Mouse (Mus musculus): ENCODE measurements around the gene Ing2. TPM values are rescaled to one million over a fixed set of nuclear protein-coding genes. Genes with fewer than 3 reads are reported as not detected.

Ing2 gene
- polyA plus RNA-seq, 1 experiment from 2014 or later: 10.8 TPM

DNA sequence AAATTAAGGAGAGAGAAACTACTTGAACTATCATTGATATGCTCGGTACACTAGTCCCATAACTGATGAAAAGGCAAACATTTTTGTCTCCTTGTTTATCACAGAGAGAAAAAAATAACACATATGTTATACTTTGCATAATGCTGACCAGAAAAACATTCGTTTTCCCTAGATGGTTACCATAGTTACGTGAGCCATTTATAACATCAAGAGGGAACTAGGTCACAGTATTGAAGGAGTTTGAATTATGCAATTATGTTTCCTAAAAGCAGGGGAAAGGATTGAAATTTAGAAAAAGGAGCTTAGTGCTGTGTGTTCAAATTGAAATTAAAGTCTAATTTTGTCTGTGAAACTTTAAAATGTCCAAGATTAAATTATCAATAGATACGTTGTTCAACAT lies 5.0 kb upstream of the Ing2 start:
- no peaks in the 10 kb centered on the region for H3K27me3 ChIP-seq (replicated peaks; ENCODE audit: control insufficient read depth, insufficient read depth, low read length)

DNA sequence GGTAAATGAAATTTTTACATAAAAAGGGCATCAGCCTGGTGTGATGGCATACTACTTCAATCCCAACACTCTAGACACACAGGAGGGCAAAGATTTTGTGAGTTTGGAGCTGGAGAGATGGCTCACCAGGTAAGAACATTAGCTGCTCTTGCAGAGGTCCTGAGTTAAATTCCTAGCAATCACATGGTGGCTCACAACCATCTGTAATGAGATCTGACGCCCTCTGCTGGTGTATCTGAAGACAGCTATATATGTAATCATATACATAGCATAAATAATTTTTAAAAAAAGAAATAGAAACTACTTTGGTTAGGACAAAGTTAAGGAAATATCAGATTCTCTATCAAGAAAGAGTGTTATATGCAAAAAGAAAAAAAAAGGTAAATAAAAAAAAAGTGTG lies 4.2 kb upstream of the Ing2 start:
- H3K27ac ChIP-seq (ENCODE audit: low read length): no peak overlapping the region
- no peak for ATAC-seq
- 74% methylated on average over 1 of the region's 1 CpGs for WGBS

More for the DNA sequence above, 5.0 kb upstream of the Ing2 start:
- H3K4me1 ChIP-seq (ENCODE audit: control insufficient read depth, insufficient read depth, low read length): peaks cover 6% of the 10 kb centered on the region
- peaks cover 3% of the 10 kb centered on the region; the same call in 1 of the 2 replicates for H3K36me3 ChIP-seq (ENCODE audit: control insufficient read depth, insufficient read depth, low read length)
- H3K27ac ChIP-seq (ENCODE audit: low read length): no peak overlapping the region
- no peaks in the 10 kb centered on the region for H3K9me3 ChIP-seq (ENCODE audit: control insufficient read depth, low read length)
- no peak overlapping the region for H3K4me3 ChIP-seq (ENCODE audit: low read length)
- no peak overlapping the region for H3K4me2 ChIP-seq (ENCODE audit: low read depth, low read length)
- no peak for ATAC-seq
- 86% methylated on average over 4 of the region's 4 CpGs for WGBS
- no peak overlapping the region for H3K9ac ChIP-seq (ENCODE audit: low read depth, low read length)

DNA sequence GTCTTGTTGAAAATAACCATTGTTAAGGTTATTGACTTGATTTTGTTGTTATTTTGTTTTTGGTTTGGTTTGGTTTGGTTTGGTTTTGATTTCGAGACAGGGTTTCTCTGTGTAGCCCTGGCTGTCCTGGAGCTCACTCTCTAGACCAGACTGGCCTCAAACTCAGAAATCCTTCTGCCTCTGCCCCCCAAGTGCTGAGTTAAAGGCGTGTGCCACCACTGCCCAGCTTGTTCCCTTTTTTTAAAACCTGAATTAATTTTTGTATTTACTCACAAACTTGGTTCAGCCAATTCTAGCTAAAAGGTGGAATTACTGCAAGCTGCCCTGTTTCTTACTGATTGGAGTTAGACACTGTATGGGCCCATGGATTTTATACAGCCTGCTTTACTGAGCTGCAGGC lies 1.3 kb upstream of the Ing2 start:
- H3K4me1 ChIP-seq (ENCODE audit: control insufficient read depth, insufficient read depth, low read length): peaks cover 6% of the 10 kb centered on the region
- no peak for ATAC-seq
- WGBS: 71% methylated on average over 2 of the region's 2 CpGs
- H3K9me3 ChIP-seq (ENCODE audit: control insufficient read depth, low read length): no peaks in the 10 kb centered on the region
- H3K36me3 ChIP-seq (ENCODE audit: control insufficient read depth, insufficient read depth, low read length): peaks cover 3% of the 10 kb centered on the region; the same call in 1 of the 2 replicates
- no peaks in the 10 kb centered on the region for H3K27me3 ChIP-seq (replicated peaks; ENCODE audit: control insufficient read depth, insufficient read depth, low read length)
- no peak overlapping the region for H3K27ac ChIP-seq (ENCODE audit: low read length)
- peak overlapping the region; percentile 80 for H3K4me2 ChIP-seq (ENCODE audit: low read depth, low read length)
- H3K4me3 ChIP-seq (ENCODE audit: low read length): peak overlapping the region; percentile 93
- H3K9ac ChIP-seq (ENCODE audit: low read depth, low read length): no peak overlapping the region

More for the DNA sequence above, 4.2 kb upstream of the Ing2 start:
- H3K27me3 ChIP-seq (replicated peaks; ENCODE audit: control insufficient read depth, insufficient read depth, low read length): no peaks in the 10 kb centered on the region
- no peak overlapping the region for H3K4me2 ChIP-seq (ENCODE audit: low read depth, low read length)
- H3K9ac ChIP-seq (ENCODE audit: low read depth, low read length): no peak overlapping the region
- peaks cover 6% of the 10 kb centered on the region for H3K4me1 ChIP-seq (ENCODE audit: control insufficient read depth, insufficient read depth, low read length)
- no peaks in the 10 kb centered on the region for H3K9me3 ChIP-seq (ENCODE audit: control insufficient read depth, low read length)
- H3K36me3 ChIP-seq (ENCODE audit: control insufficient read depth, insufficient read depth, low read length): peaks cover 3% of the 10 kb centered on the region; the same call in 1 of the 2 replicates
- no peak overlapping the region for H3K4me3 ChIP-seq (ENCODE audit: low read length)

DNA sequence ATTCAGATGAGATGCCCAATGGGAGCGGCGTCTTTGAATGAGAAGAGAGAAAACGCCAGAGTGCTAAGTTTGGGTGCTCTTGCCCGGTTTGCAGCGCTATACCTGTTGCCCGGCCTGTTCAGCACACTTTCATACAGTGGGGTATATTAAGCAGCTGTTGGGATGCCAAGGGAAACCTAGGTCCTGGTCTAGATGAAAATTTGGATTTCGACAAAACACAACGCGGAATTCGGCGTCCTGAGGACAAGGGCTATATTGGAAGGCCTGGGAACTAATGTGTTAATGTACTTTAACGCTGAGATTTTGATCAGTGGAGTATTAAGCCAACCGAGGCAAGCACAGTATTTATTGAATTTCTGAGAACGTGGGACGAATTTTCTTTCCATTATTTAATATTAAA lies 868 bp upstream of the Ing2 start:
- Histone ChIP-seq H3K27me3 (replicated peaks; ENCODE audit: control insufficient read depth, insufficient read depth, low read length) (no peaks in the 10 kb centered on the region), H3K4me2 (ENCODE audit: low read depth, low read length) (peak overlapping the region; percentile 80), H3K9ac (ENCODE audit: low read depth, low read length) (peak overlapping the region; percentile 95), H3K27ac (ENCODE audit: low read length) (peak overlapping the region; percentile 51), H3K9me3 (ENCODE audit: control insufficient read depth, low read length) (no peaks in the 10 kb centered on the region), H3K4me3 (ENCODE audit: low read length) (peak overlapping the region; percentile 93), H3K4me1 (ENCODE audit: control insufficient read depth, insufficient read depth, low read length) (peaks cover 6% of the 10 kb centered on the region), H3K36me3 (ENCODE audit: control insufficient read depth, insufficient read depth, low read length) (peaks cover 3% of the 10 kb centered on the region; the same call in 1 of the 2 replicates)
- 2% methylated on average over 15 of the region's 15 CpGs for WGBS
- no peak for ATAC-seq

DNA sequence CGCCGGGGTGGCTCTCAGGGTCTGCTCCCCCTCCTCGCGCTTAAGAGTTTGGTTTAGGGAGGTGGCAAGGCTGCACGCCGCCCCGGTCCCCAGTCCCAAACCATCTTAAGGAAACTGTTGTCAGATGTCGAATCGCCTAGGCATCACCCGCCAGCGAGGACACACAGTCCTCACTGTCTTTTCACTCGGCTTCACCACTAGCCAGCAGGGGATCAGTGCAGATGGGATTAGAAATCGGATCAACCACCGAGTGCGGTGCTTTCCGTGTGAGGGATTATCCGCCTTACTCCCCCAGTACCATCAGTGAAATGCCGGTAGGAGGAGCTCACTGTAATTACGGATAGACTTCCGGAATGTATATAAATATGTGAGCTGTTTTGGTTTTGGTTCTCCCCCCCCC lies 430 bp upstream of the Ing2 start:
- peak; percentile 4; the same call in 1 of the 2 replicates for ATAC-seq

DNA sequence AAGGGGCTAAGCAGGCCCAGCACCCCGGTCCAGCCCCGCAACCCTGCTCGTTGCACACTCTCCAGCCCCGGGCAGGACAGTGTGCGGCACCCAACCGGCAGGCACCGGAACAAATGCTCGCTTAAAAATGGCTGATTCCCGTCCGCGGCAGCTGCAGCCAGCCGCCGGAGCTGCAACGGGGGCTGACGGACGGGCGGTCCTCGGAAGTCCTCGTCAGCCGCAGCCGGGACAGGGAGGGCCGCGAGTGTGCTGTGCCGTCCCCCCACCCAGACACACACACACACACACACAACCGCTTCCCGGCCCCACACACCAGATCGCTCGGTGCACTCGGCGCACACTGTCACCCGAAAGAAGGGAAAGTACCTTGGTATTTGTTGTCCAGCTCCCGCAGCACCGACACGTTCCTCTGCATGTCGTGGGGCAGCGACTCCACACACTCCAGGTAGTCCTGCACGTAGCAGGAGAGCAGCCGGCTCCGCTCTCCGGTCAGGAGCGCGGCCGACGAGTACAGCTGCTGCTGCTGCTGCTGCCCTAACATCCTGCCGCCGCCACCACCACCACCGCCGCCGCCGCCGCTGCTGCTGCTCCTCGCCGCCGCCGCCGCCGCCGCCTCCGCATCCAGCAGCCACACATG lies 1.1 kb downstream of the Ing2 start:
- peak overlapping the region; percentile 93 for H3K4me3 ChIP-seq (ENCODE audit: low read length)
- H3K9me3 ChIP-seq (ENCODE audit: control insufficient read depth, low read length): no peaks in the 10 kb centered on the region
- ATAC-seq: peak; percentile 20
- H3K9ac ChIP-seq (ENCODE audit: low read depth, low read length): peak overlapping the region; percentile 97
- 0 out of 2 replicates have a peak, but pooled peaks cover under 1% of the 10 kb centered on the region for H3K36me3 ChIP-seq (ENCODE audit: control insufficient read depth, insufficient read depth, low read length)
- peak overlapping the region; percentile 95 for H3K27ac ChIP-seq (ENCODE audit: low read length)
- no peaks in the 10 kb centered on the region for H3K27me3 ChIP-seq (replicated peaks; ENCODE audit: control insufficient read depth, insufficient read depth, low read length)
- under 1% methylated on average over 50 of the region's 59 CpGs for WGBS
- peak overlapping the region; percentile 71 for H3K4me2 ChIP-seq (ENCODE audit: low read depth, low read length)
- H3K4me1 ChIP-seq (ENCODE audit: control insufficient read depth, insufficient read depth, low read length): peaks cover 6% of the 10 kb centered on the region

More for the DNA sequence above, 430 bp upstream of the Ing2 start:
- H3K36me3 ChIP-seq (ENCODE audit: control insufficient read depth, insufficient read depth, low read length): peaks cover 3% of the 10 kb centered on the region; the same call in 1 of the 2 replicates
- no peaks in the 10 kb centered on the region for H3K27me3 ChIP-seq (replicated peaks; ENCODE audit: control insufficient read depth, insufficient read depth, low read length)
- peak overlapping the region; percentile 99 for H3K27ac ChIP-seq (ENCODE audit: low read length)
- peak overlapping the region; percentile 93 for H3K4me3 ChIP-seq (ENCODE audit: low read length)
- peak overlapping the region; percentile 80 for H3K4me2 ChIP-seq (ENCODE audit: low read depth, low read length)
- no peaks in the 10 kb centered on the region for H3K9me3 ChIP-seq (ENCODE audit: control insufficient read depth, low read length)
- under 1% methylated on average over 20 of the region's 20 CpGs for WGBS
- peaks cover 6% of the 10 kb centered on the region for H3K4me1 ChIP-seq (ENCODE audit: control insufficient read depth, insufficient read depth, low read length)
- peak overlapping the region; percentile 95 for H3K9ac ChIP-seq (ENCODE audit: low read depth, low read length)

DNA sequence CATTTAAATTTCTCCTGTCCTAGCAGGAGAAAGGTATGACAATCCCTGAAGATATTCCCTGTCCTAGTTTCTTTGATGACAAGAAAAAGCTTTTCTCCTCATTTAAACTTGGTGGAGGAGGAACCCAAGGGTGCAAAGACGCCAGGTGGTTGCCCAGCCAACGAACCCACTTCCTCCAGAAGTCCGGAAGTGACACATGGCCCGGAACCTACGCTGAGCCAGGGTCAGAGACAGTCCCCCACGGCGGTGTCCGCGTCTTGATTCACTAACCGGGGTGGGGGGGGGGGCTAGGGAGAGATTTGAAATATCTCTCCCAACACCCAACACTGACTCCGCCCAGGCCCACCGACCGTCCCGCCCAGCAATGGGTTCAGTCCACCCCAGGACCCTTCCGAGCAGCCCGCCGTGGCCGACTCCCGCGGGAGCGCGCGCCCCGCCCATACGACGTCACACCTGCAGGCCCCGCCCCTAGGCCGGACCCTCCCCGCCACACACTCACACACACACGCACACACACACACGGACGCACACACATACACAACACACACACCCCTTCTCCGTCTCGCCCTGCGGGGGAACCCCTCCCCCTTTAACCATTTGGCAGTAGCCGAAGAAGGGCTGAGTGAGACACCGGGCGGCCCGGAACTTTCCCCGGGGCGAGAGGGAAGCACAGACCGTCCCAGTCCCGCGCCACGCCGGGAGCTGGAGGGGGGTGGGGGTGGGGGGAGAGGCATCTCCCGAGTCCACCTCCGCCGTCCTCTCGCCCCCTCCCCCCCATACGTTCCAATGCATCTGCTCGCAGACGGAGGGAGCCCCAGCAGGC lies 1.8 kb downstream of the Ing2 start:
- Histone ChIP-seq H3K27ac (ENCODE audit: low read length) (peak overlapping the region; percentile 95), H3K36me3 (ENCODE audit: control insufficient read depth, insufficient read depth, low read length) (peaks cover 2% of the 10 kb centered on the region; the same call in 1 of the 2 replicates), H3K27me3 (replicated peaks; ENCODE audit: control insufficient read depth, insufficient read depth, low read length) (no peaks in the 10 kb centered on the region), H3K4me1 (ENCODE audit: control insufficient read depth, insufficient read depth, low read length) (peaks cover 6% of the 10 kb centered on the region), H3K9ac (ENCODE audit: low read depth, low read length) (peak overlapping the region; percentile 97), H3K9me3 (ENCODE audit: control insufficient read depth, low read length) (no peaks in the 10 kb centered on the region), H3K4me2 (ENCODE audit: low read depth, low read length) (peak overlapping the region; percentile 71), H3K4me3 (ENCODE audit: low read length) (peak overlapping the region; percentile 93)
- peak; percentile 61 for ATAC-seq
- under 1% methylated on average over 50 of the region's 53 CpGs for WGBS

DNA sequence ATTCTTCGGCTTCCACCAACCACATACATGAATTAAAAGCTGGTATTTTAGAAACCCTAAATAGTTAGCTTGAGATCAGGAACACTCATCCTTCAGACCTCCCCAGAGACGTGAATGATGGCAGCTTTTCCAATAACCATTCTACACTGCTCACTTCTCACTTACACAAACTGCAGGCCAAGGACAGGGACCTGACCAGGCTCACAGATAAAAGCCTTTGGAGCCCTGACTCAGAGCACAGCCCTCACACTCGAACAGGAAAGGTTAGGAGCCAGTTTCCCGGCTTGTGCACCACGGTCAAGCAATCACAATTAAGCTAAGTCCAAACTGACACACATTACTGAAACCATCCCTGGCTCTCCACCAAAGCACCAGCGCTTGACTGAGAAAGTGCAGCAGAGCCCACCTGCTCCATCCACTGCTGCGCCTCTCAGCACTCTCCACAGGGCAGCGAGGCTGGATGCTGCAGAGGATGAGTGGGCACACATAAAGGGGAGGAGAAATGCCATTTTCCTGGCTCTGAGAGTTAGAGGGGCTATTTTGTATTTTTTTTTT lies 11.0 kb downstream of the Ing2 start:
- Histone ChIP-seq H3K4me3 (ENCODE audit: low read length) (no peak overlapping the region), H3K27ac (ENCODE audit: low read length) (no peak overlapping the region), H3K9me3 (ENCODE audit: control insufficient read depth, low read length) (no peaks in the 10 kb centered on the region), H3K4me2 (ENCODE audit: low read depth, low read length) (no peak overlapping the region), H3K9ac (ENCODE audit: low read depth, low read length) (no peak overlapping the region), H3K27me3 (replicated peaks; ENCODE audit: control insufficient read depth, insufficient read depth, low read length) (no peaks in the 10 kb centered on the region), H3K4me1 (ENCODE audit: control insufficient read depth, insufficient read depth, low read length) (no peaks in the 10 kb centered on the region), H3K36me3 (ENCODE audit: control insufficient read depth, insufficient read depth, low read length) (peaks cover 5% of the 10 kb centered on the region; the same call in 1 of the 2 replicates)
- ATAC-seq: no peak
- WGBS: 84% methylated on average over 8 of the region's 8 CpGs

DNA sequence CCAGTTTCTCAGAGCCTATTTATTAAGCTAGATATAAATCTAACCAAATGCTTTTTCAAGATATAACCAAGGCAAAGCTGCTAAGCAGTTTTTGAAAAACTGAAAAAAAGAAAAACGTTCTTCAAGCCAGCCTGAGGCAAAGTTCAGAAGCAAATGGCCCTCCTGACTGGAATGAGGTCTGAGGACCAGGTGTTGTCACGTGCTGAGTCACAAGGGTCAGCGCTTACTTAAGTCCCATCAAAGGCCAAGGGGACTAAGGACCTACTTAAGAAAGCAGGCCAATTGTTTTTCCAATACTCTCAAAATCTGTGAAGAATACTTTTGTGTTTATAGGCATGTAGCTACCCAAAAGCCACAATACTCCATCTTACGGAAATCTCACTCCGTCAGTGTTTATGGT lies 12.2 kb downstream of the Ing2 start:
- H3K4me3 ChIP-seq (ENCODE audit: low read length): no peak overlapping the region
- H3K4me2 ChIP-seq (ENCODE audit: low read depth, low read length): no peak overlapping the region
- 76% methylated on average over 5 of the region's 5 CpGs for WGBS
- H3K27me3 ChIP-seq (replicated peaks; ENCODE audit: control insufficient read depth, insufficient read depth, low read length): no peaks in the 10 kb centered on the region
- H3K9me3 ChIP-seq (ENCODE audit: control insufficient read depth, low read length): no peaks in the 10 kb centered on the region
- peak; percentile 64 for ATAC-seq
- H3K36me3 ChIP-seq (ENCODE audit: control insufficient read depth, insufficient read depth, low read length): 0 out of 2 replicates have a peak, but pooled peaks cover 2% of the 10 kb centered on the region
- no peak overlapping the region for H3K27ac ChIP-seq (ENCODE audit: low read length)
- H3K9ac ChIP-seq (ENCODE audit: low read depth, low read length): no peak overlapping the region
- no peaks in the 10 kb centered on the region for H3K4me1 ChIP-seq (ENCODE audit: control insufficient read depth, insufficient read depth, low read length)

Data from intestine, embryonic 16.5 days (tissue).